Mouse (Mus musculus) cerebellum, adult (tissue): ENCODE data around the gene Brwd3.

Experiments
- ATAC-seq: cut with Nextera tagmentation; 2 replicates; pipeline ENCODE4 v1.9.2; 2017; ENCODE audit warnings: mild to moderate bottlenecking, moderate library complexity, mixed read lengths; ENCODE audit not compliant: insufficient number of reproducible peaks, low FRiP score, low TSS enrichment

Brwd3 gene

GRCm38 (mm10) chrX:108834090-108834774 is at the start of gene Brwd3:
Gene Brwd3, minus strand, starts transcription at chrX:108834372.
- peak; percentile 97 for ATAC-seq

GRCm38 (mm10) chrX:108862632-108863031 is 28.5 kb upstream of the Brwd3 start:
- ATAC-seq, result no peak

- ATAC-seq, result no peak
Observed at GRCm38 (mm10) chrX:108842705-108843104, 8.5 kb upstream of the Brwd3 start.

- no peak for ATAC-seq
Observed at GRCm38 (mm10) chrX:108836416-108836815, 2.2 kb upstream of the Brwd3 start.

GRCm38 (mm10) chrX:108835233-108835632 is 1.1 kb upstream of the Brwd3 start:
- no peak for ATAC-seq

GRCm38 (mm10) chrX:108833381-108834020 is 671 bp downstream of the Brwd3 start:
- ATAC-seq, result peak; percentile 22; the same call in 1 of the 2 replicates

- peak; percentile 86 for ATAC-seq
Observed at GRCm38 (mm10) chrX:108832674-108833189, 1.4 kb downstream of the Brwd3 start.

- ATAC-seq, result no peak
Observed at GRCm38 (mm10) chrX:108831231-108831630, 2.9 kb downstream of the Brwd3 start.

- ATAC-seq, result no peak
Observed at GRCm38 (mm10) chrX:108828111-108828510, 6.1 kb downstream of the Brwd3 start.

GRCm38 (mm10) chrX:108797268-108797667 is 36.9 kb downstream of the Brwd3 start:
- ATAC-seq, result no peak

DNA sequence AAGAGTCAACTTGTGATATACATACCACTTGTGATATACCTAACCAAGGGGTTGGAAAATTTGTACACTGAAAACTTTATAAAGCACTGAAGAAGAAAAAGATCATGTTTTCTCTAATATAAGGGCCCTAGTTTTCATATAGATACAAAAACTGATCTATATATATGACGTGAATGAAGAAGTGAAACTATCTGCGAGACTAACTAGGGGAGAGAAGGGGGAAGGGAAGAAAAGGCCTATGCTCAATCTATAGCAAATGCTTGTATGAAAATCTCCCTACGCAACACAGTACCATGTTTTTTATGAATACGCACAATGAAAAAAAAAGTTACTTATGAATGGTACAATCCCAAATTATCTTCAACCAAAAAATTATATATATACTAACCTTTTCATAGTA is 50.4 kb downstream of the Brwd3 start:
- no peak for ATAC-seq

GRCm38 (mm10) chrX:108731755-108732154 is 102.4 kb downstream of the Brwd3 start:
- no peak for ATAC-seq

DNA sequence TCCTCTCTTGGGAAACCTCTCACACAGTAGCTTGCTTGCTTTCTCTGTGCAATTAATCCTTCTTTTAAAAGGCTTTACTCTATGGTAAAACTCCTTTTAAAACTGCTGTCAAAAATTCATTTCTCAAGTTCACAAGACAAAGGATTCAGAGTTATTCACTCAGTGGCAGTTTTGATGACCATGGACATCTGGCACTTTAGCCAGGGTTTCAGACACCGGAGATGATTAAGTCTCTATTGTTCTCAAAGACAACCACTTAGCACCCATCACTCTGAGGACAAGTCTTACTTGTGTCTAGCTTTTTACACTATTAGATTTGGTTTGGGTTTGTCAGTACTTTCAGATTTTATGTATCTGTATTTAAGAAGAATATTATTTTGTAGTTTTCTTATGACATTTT is 104.6 kb downstream of the Brwd3 start:
- no peak for ATAC-seq

- no peak for ATAC-seq
Observed at GRCm38 (mm10) chrX:108729068-108729467, 105.1 kb downstream of the Brwd3 start.

GRCm38 (mm10) chrX:108728334-108728733 is 105.8 kb downstream of the Brwd3 start:
- no peak for ATAC-seq

DNA sequence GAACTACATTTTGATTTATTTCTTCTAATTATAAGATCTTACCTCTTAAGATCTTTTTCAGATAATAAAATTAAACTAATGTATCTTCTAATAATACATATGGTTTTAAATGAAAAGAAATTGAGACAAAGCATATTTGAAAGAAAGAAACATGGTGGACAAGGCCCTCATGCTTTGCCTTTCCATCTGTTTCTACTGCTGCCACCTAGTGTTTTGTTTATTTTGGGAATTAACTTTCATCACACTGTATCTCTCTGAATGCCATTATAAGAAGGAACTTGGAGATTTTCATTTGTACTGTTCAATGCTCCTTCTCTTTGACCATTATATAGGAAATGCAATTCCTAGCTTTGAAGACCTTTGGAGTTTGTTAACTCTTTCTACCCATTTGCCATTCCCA is 109.9 kb downstream of the Brwd3 start:
- no peak for ATAC-seq

GRCm38 (mm10) chrX:108722447-108722846 is 111.7 kb downstream of the Brwd3 start:
- ATAC-seq, result no peak

- no peak for ATAC-seq
Observed at GRCm38 (mm10) chrX:108704312-108704711, 129.9 kb downstream of the Brwd3 start.
